In the genomic region with DNA sequence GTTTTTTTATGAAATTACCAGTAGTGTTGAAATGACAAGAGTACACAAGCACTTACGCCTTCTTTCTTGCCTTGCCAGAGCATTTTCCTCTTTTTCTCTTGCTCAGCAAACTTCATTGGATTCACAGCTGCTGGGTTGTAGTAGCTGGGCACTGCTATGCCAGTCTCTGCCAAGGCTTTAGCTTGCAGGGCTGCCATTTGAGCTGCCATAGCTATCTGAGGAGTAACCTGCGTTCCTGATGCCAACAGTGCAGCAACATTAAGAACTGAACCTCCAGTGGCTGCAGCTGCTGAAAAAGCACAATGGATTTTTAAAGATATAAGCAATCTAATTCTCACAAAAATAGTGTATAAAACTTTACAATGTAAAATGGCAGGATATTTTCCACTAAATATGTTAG, we compare ENCODE assay signal across 22 mouse cellular contexts. TPM values are rescaled to one million over a fixed set of nuclear protein-coding genes. Genes with fewer than 3 reads are reported as not detected.
DNase-seq lines count a peak whose midpoint lies in the region; ATAC-seq and TF ChIP-seq lines count a peak whose summit lies in the region.
"Had no signal": no experiment of that assay in that cellular context is flagged by ENCODE, and none has a peak within 500 bp of the region (broad histone marks: within the 10 kb centered on the region; RNA-seq: fewer than 3 reads in every experiment).

No protein-coding gene starts in this region.

- ATAC-seq in megakaryocyte-erythroid progenitor cell, adult 5-6 weeks (replicated peaks; ENCODE audit: low FRiP score, low TSS enrichment, poor library complexity, severe bottlenecking) = no peak
- ATAC-seq: forebrain, embryonic 14.5 days had no signal

- no peak overlapping the region for H3K4me3 ChIP-seq in gastrocnemius, adult 2 months
- H3K4me3 ChIP-seq: embryonic facial prominence, embryonic 13.5 days; embryonic facial prominence, embryonic 15.5 days; erythroblast, embryonic 14.5 days; forebrain, embryonic 10.5 days; forebrain, embryonic 12.5 days had no signal

- intact Hi-C loops in gastrocnemius, adult 2 months (cut with DNase I) = no loop called here
- intact Hi-C loops in gastrocnemius, postnatal 36 days (cut with DNase I) = no loop called here

- H3K27ac ChIP-seq in gastrocnemius, adult 2 months = 0 out of 2 replicates have a peak overlapping the region, but pooled peaks have one; percentile 24
- H3K27ac ChIP-seq: embryonic facial prominence, embryonic 13.5 days; embryonic facial prominence, embryonic 15.5 days; forebrain, embryonic 10.5 days; forebrain, embryonic 12.5 days had no signal

- peak; percentile 56 for DNase-seq in gastrocnemius, adult 2 months
- DNase-seq in gastrocnemius, postnatal 36 days = no peak
- peak; percentile 67 for DNase-seq in heart, adult 11 months
- DNase-seq in heart, adult 18-20 months = no peak
- DNase-seq in skeletal muscle tissue, adult 2 months (ENCODE audit: low read depth, low spot score) = peak; percentile 52
- DNase-seq: adrenal gland, adult 2 months; adrenal gland, postnatal 10 days; adrenal gland, postnatal 25 days; cerebellum, adult 11 months; cerebellum, adult 18-20 months; cerebellum, adult 8-10 months; cerebellum, adult 9-11 months; cerebellum, postnatal 14 days; cerebellum, postnatal 36 days; embryo, embryonic 11 days had no signal

- TF ChIP-seq CTCF in gastrocnemius, adult 2 months (IDR thresholded peaks at IDR 0.05) = no peak

RNA-seq across cellular contexts. Expression of a gene that starts 10.1 kb away (rescaled TPM):
- 10 to 100 TPM; 17.1 to 22.0 TPM for total RNA-seq in gastrocnemius, adult 2 months (2021)
- 10 to 100 TPM in 1 of 2 experiments, 1 to 10 TPM in 1; 9.9 to 17.6 TPM for total RNA-seq in gastrocnemius, postnatal 36 days (2021)
- total RNA-seq in heart, adult 18-20 months (2021) = 10 to 100 TPM; 17.3 to 22.0 TPM
- 55.3 and 79.3 TPM in 2 replicates for total RNA-seq in megakaryocyte-erythroid progenitor cell, adult 5-6 weeks (2014; fragmentation: Nextera tagmentation)
- total RNA-seq in megakaryocyte-erythroid progenitor cell, adult 5-6 weeks (2017) = 59.3 and 167 TPM in 2 replicates

RNA-seq across cellular contexts. Expression of a gene that starts 18.2 kb away (rescaled TPM):
- total RNA-seq in gastrocnemius, adult 2 months (2021) = 10 to 100 TPM; 39.4 to 41.2 TPM
- total RNA-seq in gastrocnemius, postnatal 36 days (2021) = 10 to 100 TPM; 30.2 to 40.5 TPM
- 10 to 100 TPM; 35.7 to 39.7 TPM for total RNA-seq in heart, adult 18-20 months (2021)
- 108 and 119 TPM in 2 replicates for total RNA-seq in megakaryocyte-erythroid progenitor cell, adult 5-6 weeks (2014; fragmentation: Nextera tagmentation)
- 335 and 401 TPM in 2 replicates for total RNA-seq in megakaryocyte-erythroid progenitor cell, adult 5-6 weeks (2017)

RNA-seq across cellular contexts. Expression of a gene that starts 18.5 kb away (rescaled TPM):
- not detected for total RNA-seq in gastrocnemius, adult 2 months (2021)
- under 1 TPM; 0.69 to 0.92 TPM for total RNA-seq in gastrocnemius, postnatal 36 days (2021)
- total RNA-seq in heart, adult 18-20 months (2021) = under 1 TPM; 0.31 to 0.97 TPM
- total RNA-seq in megakaryocyte-erythroid progenitor cell, adult 5-6 weeks (2014; fragmentation: Nextera tagmentation) = 56.1 and 72.6 TPM in 2 replicates
- 29.7 and 48.6 TPM in 2 replicates for total RNA-seq in megakaryocyte-erythroid progenitor cell, adult 5-6 weeks (2017)

RNA-seq across cellular contexts. Expression of a gene that starts 46.6 kb away (rescaled TPM):
- total RNA-seq in gastrocnemius, adult 2 months (2021) = 100 to 1,000 TPM; 286 to 331 TPM
- total RNA-seq in gastrocnemius, postnatal 36 days (2021) = 100 to 1,000 TPM; 264 to 276 TPM
- 100 to 1,000 TPM; 173 to 179 TPM for total RNA-seq in heart, adult 18-20 months (2021)
- total RNA-seq in megakaryocyte-erythroid progenitor cell, adult 5-6 weeks (2014; fragmentation: Nextera tagmentation) = 45.2 and 52.4 TPM in 2 replicates
- 45.0 and 64.8 TPM in 2 replicates for total RNA-seq in megakaryocyte-erythroid progenitor cell, adult 5-6 weeks (2017)

Comparison
In these comparisons a context has a peak if more than half of its experiments do, and no peak if none do; other contexts are left out.
1. DNase-seq: peak in gastrocnemius, adult 2 months (single experiment), heart, adult 11 months (single experiment) and skeletal muscle tissue, adult 2 months (single experiment); none in gastrocnemius, postnatal 36 days (0 of 2) and heart, adult 18-20 months (0 of 2).
2. RNA of a gene that starts 18.5 kb away (total RNA-seq): 29.7 to 72.6 TPM in megakaryocyte-erythroid progenitor cell, adult 5-6 weeks; 0.31 to 0.97 TPM in heart, adult 18-20 months, 0.69 to 0.92 TPM in gastrocnemius, postnatal 36 days and not detected in gastrocnemius, adult 2 months; every median in the first group is over 10 times any median in the second.